Mouse (Mus musculus): Measurements from ENCODE around the gene Reck.

DNA sequence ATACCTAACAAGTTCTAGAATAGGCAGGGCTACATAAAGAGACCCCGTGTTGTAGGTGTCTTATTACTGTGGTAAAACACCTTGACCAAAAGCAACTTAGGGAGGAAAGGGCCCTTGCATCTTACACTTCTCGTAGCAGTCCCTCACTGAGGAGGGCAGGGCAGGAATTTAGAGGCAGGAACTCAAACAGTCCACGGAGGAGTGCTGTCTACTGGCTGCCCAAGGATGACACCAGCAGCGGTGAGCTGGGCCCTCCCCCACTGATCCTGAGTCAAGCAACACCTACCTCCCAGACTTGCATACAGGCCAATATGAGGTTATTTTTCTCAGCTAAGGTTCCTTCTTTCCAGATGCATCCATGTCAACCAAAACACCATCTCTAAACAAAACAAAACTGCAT, 104.9 kb downstream of the Reck start:
- TF ChIP-seq POLR2A (IDR thresholded peaks at IDR 0.05; ENCODE audit: low read depth, low read length) (no peak), CTCF (IDR thresholded peaks at IDR 0.05; ENCODE audit: extremely low read depth, insufficient read depth, insufficient read length, insufficient replicate concordance) (no peak)
